Mouse (Mus musculus) forebrain, postnatal 0 days (tissue): ENCODE measurements around the gene Cfhr2. TPM values are rescaled to one million over a fixed set of nuclear protein-coding genes. Genes with fewer than 3 reads are reported as not detected.
"Not testable (repeated sequence)": the region's sequence is repeated elsewhere in the genome, so short reads cannot be mapped to it uniquely, and the experiment has no call there.

Experiments
- ATAC-seq: fragments of 200-750 bp; cut with Nextera tagmentation; 2 replicates; pipeline ENCODE4 v1.8.0; 2017; ENCODE audit warnings: mild to moderate bottlenecking, moderate library complexity
- DNase-seq: peaks from one replicate; pipeline ENCODE4 v3.0.0-alpha.2; 2015
- H3K27ac ChIP-seq: fragments of 300-500 bp; sonication (generic); 2 replicates; pipeline ENCODE4 v1.5.1; 2014; ENCODE audit warnings: low read depth, mild to moderate bottlenecking, antibody characterized with exemption, low read length, moderate library complexity, mixed read lengths
- H3K27me3 ChIP-seq: fragments of 300-500 bp; sonication (generic); 2 replicates; pipeline ENCODE4 v1.6.1; 2014; ENCODE audit warnings: mild to moderate bottlenecking, low read length, mixed read lengths; ENCODE audit not compliant: insufficient read depth
- H3K36me3 ChIP-seq: fragments of 300-500 bp; sonication (generic); 2 replicates; pipeline ENCODE4 v1.6.1; 2014; ENCODE audit warnings: mild to moderate bottlenecking, moderate library complexity; ENCODE audit not compliant: insufficient read depth
- H3K4me1 ChIP-seq: fragments of 300-500 bp; sonication (generic); 2 replicates; pipeline ENCODE4 v1.6.1; 2014; ENCODE audit warnings: antibody characterized with exemption; ENCODE audit not compliant: insufficient read depth
- H3K4me2 ChIP-seq: fragments of 300-500 bp; sonication (generic); 2 replicates; pipeline ENCODE4 v1.6.1; 2014; ENCODE audit warnings: low read depth, mild to moderate bottlenecking, moderate library complexity
- H3K4me3 ChIP-seq: fragments of 300-500 bp; sonication (generic); 2 replicates; pipeline ENCODE4 v1.5.1; 2014; ENCODE audit warnings: low read depth, low read length, mixed read lengths
- H3K9ac ChIP-seq: fragments of 300-500 bp; sonication (generic); 2 replicates; pipeline ENCODE4 v1.6.1; 2014; ENCODE audit warnings: mild to moderate bottlenecking
- H3K9me3 ChIP-seq: fragments of 300-500 bp; sonication (generic); 2 replicates; pipeline ENCODE4 v1.6.1; 2016; ENCODE audit warnings: low read length
- CTCF ChIP-seq: sonication (generic); IDR thresholded peaks from 2 replicates; pipeline ENCODE4 v1.5.1; 2016; ENCODE audit warnings: antibody characterized with exemption, control low read depth, low read depth
- WGBS: fragments of 180-500 bp; shearing (Covaris S2); extraction: QIAGEN DNeasy Blood & Tissue Kit; methylation state at CpG from one replicate; pipeline ENCODE4 v1.1.7; 2014; 5-methylcytosine and 5-hydroxymethylcytosine counted together
- polyA plus RNA-seq: library from polyadenylated mRNA; unstranded; fragments of >200 nt; fragmentation: Nextera tagmentation; extraction: Ambion mirVana; gene quantifications from 2 replicates; pipeline ENCODE4 v1.2.1, GENCODE M21; 2015
- total RNA-seq: library from RNA; depleted of rRNA; stranded (reverse); fragments of >200 nt; gene quantifications from 2 replicates; pipeline ENCODE4 v1.2.3, GENCODE M21; 2014; rRNA removed

Gene Cfhr2
- total RNA-seq, result not detected in 2 replicates
- polyA plus RNA-seq, result not detected in 2 replicates

DNA sequence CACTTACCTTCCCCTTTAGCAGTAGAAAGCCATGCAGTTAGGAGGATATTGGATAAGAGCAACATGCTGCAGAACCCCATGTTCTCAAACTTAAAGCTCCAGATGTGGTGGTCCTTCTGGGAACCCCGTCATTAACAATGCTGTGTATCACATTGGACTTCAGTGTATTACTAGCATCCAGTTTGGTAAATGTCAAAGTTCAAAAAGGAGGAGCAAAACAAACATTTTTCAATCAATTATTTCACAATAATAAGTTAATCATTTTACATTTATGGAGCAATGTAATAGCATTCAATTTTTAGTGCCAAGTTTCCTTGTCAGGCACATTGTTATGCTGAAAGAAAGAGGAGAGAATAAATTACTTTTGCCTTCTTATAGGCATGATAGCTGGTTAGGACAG lies at the start of gene Cfhr2:
Gene Cfhr2, minus strand, starts transcription at position 155 of the 400 bp plus-strand sequence.
- H3K4me2 ChIP-seq, result no peak within 1 kb of the TSS
- no peaks in the 10 kb centered on the region for H3K36me3 ChIP-seq
- no peak within 1 kb of the TSS for H3K9ac ChIP-seq
- no peak for TF ChIP-seq CTCF
- H3K27me3 ChIP-seq, result no peaks in the 10 kb centered on the region
- H3K27ac ChIP-seq, result no peak within 1 kb of the TSS
- 88% methylated on average over 1 of the region's 1 CpGs for WGBS
- H3K4me1 ChIP-seq, result no peaks in the 10 kb centered on the region
- H3K4me3 ChIP-seq, result no peak within 1 kb of the TSS
- ATAC-seq (no peak), DNase-seq (no peak)
- no peaks in the 10 kb centered on the region for H3K9me3 ChIP-seq

DNA sequence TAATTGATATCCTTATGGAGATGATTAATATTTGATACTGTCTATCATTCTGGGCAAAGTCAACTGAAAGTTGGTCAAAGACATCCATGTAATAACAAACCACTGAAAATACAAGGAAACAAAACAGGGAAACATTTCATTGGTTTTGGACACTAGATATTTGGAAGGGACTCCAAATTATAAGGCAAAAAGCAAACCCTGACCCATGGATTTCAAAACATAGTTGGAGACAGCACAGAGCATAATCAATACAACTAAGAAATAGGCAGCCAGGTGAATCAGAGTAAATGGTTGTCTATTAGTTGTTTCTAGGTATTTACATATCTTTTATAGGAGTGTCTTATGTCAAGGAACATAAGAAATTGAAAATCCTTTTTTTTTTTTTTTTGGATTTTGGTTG lies 5.2 kb upstream of the Cfhr2 start:
- Histone ChIP-seq H3K4me1 (no peaks in the 10 kb centered on the region), H3K27ac (no peak overlapping the region), H3K27me3 (no peaks in the 10 kb centered on the region), H3K4me2 (no peak overlapping the region), H3K9ac (no peak overlapping the region), H3K9me3 (no peaks in the 10 kb centered on the region), H3K36me3 (no peaks in the 10 kb centered on the region), H3K4me3 (no peak overlapping the region)
- TF ChIP-seq CTCF, result no peak
- DNase-seq (no peak), ATAC-seq (no peak)

DNA sequence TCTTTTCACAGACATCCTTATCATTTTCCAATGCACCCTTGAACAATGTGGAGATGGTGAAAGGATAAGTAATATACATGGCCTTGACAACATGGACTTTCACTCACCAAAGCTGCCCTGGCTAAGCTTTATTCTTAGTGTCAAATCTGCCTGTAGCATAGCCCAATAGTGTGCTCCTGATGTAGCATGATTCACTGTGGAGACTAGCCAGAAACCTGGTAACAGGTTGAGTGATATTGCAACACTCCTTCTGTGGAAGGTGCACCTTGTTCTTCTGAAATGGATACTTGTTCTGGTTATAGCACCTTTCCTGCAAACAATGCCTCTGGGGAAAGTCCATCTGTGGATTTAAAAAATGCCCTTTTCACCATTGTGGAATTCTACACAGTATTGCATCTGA lies 1.7 kb upstream of the Cfhr2 start:
- H3K4me3 ChIP-seq, result no peak overlapping the region
- no peaks in the 10 kb centered on the region for H3K36me3 ChIP-seq
- no peaks in the 10 kb centered on the region for H3K27me3 ChIP-seq
- H3K4me1 ChIP-seq, result no peaks in the 10 kb centered on the region
- DNase-seq (no peak), ATAC-seq (no peak)
- H3K9ac ChIP-seq, result no peak overlapping the region
- no peak for TF ChIP-seq CTCF
- no peak overlapping the region for H3K4me2 ChIP-seq
- no peaks in the 10 kb centered on the region for H3K9me3 ChIP-seq
- no peak overlapping the region for H3K27ac ChIP-seq

DNA sequence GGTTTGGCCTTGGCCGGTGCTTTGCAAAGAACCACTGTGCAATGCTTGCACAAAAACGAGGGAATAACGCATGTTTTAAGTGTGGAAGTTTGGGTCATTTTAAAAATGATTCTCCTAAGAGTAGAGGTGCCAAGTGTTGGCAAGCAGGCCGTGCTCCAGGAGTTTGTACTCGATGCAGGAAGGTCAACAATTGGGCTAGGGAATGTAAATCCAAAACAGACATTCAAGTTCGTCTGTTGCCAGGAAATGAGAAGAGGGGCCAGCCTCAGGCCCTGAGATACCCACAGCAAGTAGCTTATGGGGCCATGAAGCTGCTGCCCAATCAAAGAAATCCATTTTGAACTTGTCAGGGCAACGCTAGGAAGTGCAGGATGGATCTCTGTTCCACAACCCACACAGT lies 18.8 kb downstream of the Cfhr2 start:
- no peak overlapping the region for H3K4me2 ChIP-seq
- H3K27me3 ChIP-seq, result no peaks in the 10 kb centered on the region
- no peak for DNase-seq
- no peak overlapping the region for H3K4me3 ChIP-seq
- 47% methylated on average over 7 of the region's 7 CpGs for WGBS
- no peaks in the 10 kb centered on the region for H3K36me3 ChIP-seq
- no peak for ATAC-seq
- TF ChIP-seq CTCF, result no peak
- H3K9me3 ChIP-seq, result no peaks in the 10 kb centered on the region
- H3K9ac ChIP-seq, result no peak overlapping the region
- H3K27ac ChIP-seq, result no peak overlapping the region
- H3K4me1 ChIP-seq, result no peaks in the 10 kb centered on the region

DNA sequence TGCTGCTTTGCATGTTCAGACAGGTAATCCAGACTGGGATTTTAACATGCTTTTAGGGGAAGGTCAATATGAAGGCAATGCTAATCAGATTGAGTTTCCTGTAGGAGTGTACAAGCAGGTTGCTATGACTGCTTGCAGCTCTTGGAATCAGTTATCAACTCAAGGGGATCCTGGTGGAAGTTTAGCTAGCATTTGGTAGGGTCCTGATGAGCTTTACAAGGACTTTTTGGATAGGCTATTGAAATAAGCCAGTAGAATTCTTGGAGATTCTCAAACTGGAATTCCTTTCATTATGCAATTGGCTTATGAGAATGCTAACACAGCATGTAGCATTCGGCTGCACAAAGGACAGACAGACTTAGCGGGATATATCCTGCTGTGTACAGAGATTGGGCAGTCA lies 19.2 kb downstream of the Cfhr2 start:
- Histone ChIP-seq H3K36me3 (no peaks in the 10 kb centered on the region), H3K4me1 (no peaks in the 10 kb centered on the region), H3K4me3 (no peak overlapping the region), H3K9me3 (no peaks in the 10 kb centered on the region), H3K27me3 (no peaks in the 10 kb centered on the region), H3K27ac (no peak overlapping the region), H3K9ac (no peak overlapping the region), H3K4me2 (no peak overlapping the region)
- WGBS, result 62% methylated on average over 2 of the region's 2 CpGs
- ATAC-seq (no peak), DNase-seq (no peak)
- TF ChIP-seq CTCF, result no peak

DNA sequence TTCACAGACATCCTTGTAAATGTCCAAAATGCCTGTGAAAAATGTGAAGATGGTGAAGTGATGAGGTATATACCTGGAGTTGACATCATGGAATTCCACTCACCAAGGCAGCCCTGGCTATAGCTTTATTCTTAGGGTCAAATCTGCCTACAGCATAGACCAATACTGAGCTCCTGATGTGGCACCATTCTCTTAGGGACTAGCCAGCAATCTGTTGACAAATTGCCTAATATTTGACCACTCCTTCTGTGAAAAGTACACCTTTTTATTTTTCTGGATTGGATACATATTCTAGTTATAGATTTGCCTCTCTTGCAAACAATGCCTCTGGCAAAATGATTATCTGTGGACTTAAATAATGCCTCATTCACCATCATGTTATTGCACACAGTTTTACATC lies 49.9 kb downstream of the Cfhr2 start:
- no peak overlapping the region for H3K27ac ChIP-seq
- H3K4me1 ChIP-seq, result no peaks in the 10 kb centered on the region
- no peaks in the 10 kb centered on the region for H3K27me3 ChIP-seq
- H3K9ac ChIP-seq, result no peak overlapping the region
- no peaks in the 10 kb centered on the region for H3K36me3 ChIP-seq
- H3K4me2 ChIP-seq, result no peak overlapping the region
- no peak overlapping the region for H3K4me3 ChIP-seq
- ATAC-seq (no peak), DNase-seq (no peak)
- TF ChIP-seq CTCF, result no peak
- H3K9me3 ChIP-seq, result no peaks in the 10 kb centered on the region

DNA sequence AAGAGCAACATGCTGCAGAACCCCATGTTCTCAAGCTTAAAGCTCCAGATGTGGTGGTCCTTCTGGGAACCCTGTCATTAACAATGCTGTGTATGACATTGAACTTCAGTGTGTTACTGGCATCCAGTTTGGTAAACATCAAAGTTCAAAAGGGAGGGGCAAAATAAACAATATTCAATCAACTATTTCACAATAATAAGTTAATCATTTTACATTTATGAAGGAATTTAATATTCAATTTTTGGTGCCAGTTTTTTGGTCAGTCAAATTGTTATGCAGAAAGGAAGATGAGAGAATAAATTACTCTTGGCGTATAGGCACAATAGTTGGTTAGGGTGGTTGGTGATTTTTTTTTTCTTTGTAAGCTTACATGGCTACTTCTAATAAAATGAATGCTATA lies 77.4 kb downstream of the Cfhr2 start, which contains the start of gene Gm4788:
Gene Gm4788, minus strand, starts transcription at position 101 of the 400 bp plus-strand sequence.
- no peak within 1 kb of the TSS for H3K4me2 ChIP-seq
- no peaks in the 10 kb centered on the region for H3K36me3 ChIP-seq
- no peaks in the 10 kb centered on the region for H3K4me1 ChIP-seq

DNA sequence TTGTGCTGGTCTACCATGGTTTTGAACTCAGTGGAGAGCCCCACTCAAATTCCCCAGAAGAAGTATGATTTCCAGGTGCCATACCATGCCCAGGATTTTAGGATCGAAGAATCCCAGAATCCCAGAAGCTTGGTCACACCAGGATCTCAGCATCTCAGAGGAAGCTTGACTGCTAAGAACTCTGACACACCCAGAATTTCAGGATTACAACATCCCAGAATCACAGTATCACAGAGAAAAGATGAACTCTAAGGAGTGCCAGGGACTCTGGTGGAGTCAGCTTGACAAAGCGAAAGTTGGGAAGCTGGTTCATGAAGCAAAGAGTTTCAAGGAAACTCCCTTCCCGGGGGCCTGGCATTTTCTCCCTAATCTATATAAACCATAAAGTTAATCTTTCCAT lies 88.6 kb downstream of the Cfhr2 start:
- H3K27me3 ChIP-seq, H3K4me1 ChIP-seq, H3K27ac ChIP-seq, ATAC-seq, H3K9me3 ChIP-seq, H3K4me2 ChIP-seq, DNase-seq, H3K9ac ChIP-seq, H3K4me3 ChIP-seq, H3K36me3 ChIP-seq: not testable (repeated sequence)
- 94% methylated on average over 3 of the region's 3 CpGs for WGBS

More for the DNA sequence above, 77.4 kb downstream of the Cfhr2 start, which contains the start of gene Gm4788:
- no peak within 1 kb of the TSS for H3K9ac ChIP-seq
- DNase-seq, result no peak
- ATAC-seq, result no peak
- TF ChIP-seq CTCF, result no peak
- no peak within 1 kb of the TSS for H3K27ac ChIP-seq
- WGBS, result 94% methylated on average over 1 of the region's 1 CpGs
- H3K9me3 ChIP-seq, result no peaks in the 10 kb centered on the region
- H3K27me3 ChIP-seq, result no peaks in the 10 kb centered on the region
- H3K4me3 ChIP-seq, result no peak within 1 kb of the TSS

Other genes with a start within 250 kb of the Cfhr2 start
- not detected in 2 replicates for gene Gm4788, start 77.5 kb downstream of the Cfhr2 start, total RNA-seq
- gene Gm4788, start 77.5 kb downstream of the Cfhr2 start, polyA plus RNA-seq, result not detected in 2 replicates